Mouse (Mus musculus): Measurements from ENCODE around the gene Dnajb5.

- TF ChIP-seq POLR2A (IDR thresholded peaks at IDR 0.05; ENCODE audit: insufficient read depth, low read length) (no peak), CTCF (IDR thresholded peaks at IDR 0.05; ENCODE audit: low read depth, low read length) (no peak)
These were observed 34.3 kb upstream of the Dnajb5 start for GRCm38 (mm10) chr4:42915311-42915710.

All from ES-Bruce4 (cell line).